Mouse (Mus musculus) right cerebral cortex, adult 2 months (tissue): ENCODE data around the gene Anks1.

ENCODE experiments used
- DNase-seq, 2 experiments: peaks; one replicate each; pipeline ENCODE4 v3.0.0; 2021 to 2022; ENCODE audit warnings: low spot score in 2 of 2

Anks1 gene

GRCm38 (mm10) chr17:27908888-27909621 lies at the start of gene Anks1:
Anks1 (plus strand) TSS chr17:27909306.
- peak; percentile 71 to 72 for DNase-seq

GRCm38 (mm10) chr17:27865461-27865860 lies 43.6 kb upstream of the Anks1 start:
- DNase-seq, result no peak

GRCm38 (mm10) chr17:27866737-27867136 lies 42.4 kb upstream of the Anks1 start:
- DNase-seq, result no peak

- peak; percentile 33 to 42 for DNase-seq
Measured at GRCm38 (mm10) chr17:27871851-27872250, 37.3 kb upstream of the Anks1 start.

GRCm38 (mm10) chr17:27873583-27873982 lies 35.5 kb upstream of the Anks1 start:
- DNase-seq, result no peak

- no peak for DNase-seq
Measured at GRCm38 (mm10) chr17:27874510-27874909, 34.6 kb upstream of the Anks1 start.

GRCm38 (mm10) chr17:27881518-27881917 lies 27.6 kb upstream of the Anks1 start:
- DNase-seq, result no peak

GRCm38 (mm10) chr17:27883129-27883528 lies 26.0 kb upstream of the Anks1 start:
- DNase-seq, result no peak

GRCm38 (mm10) chr17:27883994-27884393 lies 25.1 kb upstream of the Anks1 start:
- DNase-seq, result no peak

GRCm38 (mm10) chr17:27886499-27887210 lies 22.5 kb upstream of the Anks1 start:
- DNase-seq, result no peak

GRCm38 (mm10) chr17:27907512-27908205 lies 1.4 kb upstream of the Anks1 start:
- DNase-seq, result peak; percentile 97 to 98

- no peak for DNase-seq
Measured at GRCm38 (mm10) chr17:27908206-27908887, 759 bp upstream of the Anks1 start.

GRCm38 (mm10) chr17:27909622-27910500 lies 755 bp downstream of the Anks1 start, which contains the start of gene Taf11:
Taf11 (minus strand) TSS chr17:27909844.
- DNase-seq, result peak; percentile 80 to 83

- no peak for DNase-seq
Measured at GRCm38 (mm10) chr17:27911371-27911770, 2.3 kb downstream of the Anks1 start.

GRCm38 (mm10) chr17:27914742-27915141 lies 5.6 kb downstream of the Anks1 start:
- DNase-seq, result no peak

GRCm38 (mm10) chr17:27916366-27916765 lies 7.3 kb downstream of the Anks1 start:
- no peak for DNase-seq

GRCm38 (mm10) chr17:27920676-27921075 lies 11.6 kb downstream of the Anks1 start:
- no peak for DNase-seq

- no peak for DNase-seq
Measured at GRCm38 (mm10) chr17:27922174-27922712, 13.1 kb downstream of the Anks1 start.

- DNase-seq, result no peak
Measured at GRCm38 (mm10) chr17:27925054-27925453, 15.9 kb downstream of the Anks1 start.

GRCm38 (mm10) chr17:27925504-27925903 lies 16.4 kb downstream of the Anks1 start:
- no peak for DNase-seq

- DNase-seq, result no peak
Measured at GRCm38 (mm10) chr17:27930291-27930690, 21.2 kb downstream of the Anks1 start.
